ENCODE assay signal across 22 mouse cellular contexts in genomic region chr3:154690260-154690659, GRCm38 (mm10). TPM values are rescaled to one million over a fixed set of nuclear protein-coding genes. Genes with fewer than 3 reads are reported as not detected.
DNase-seq lines count a peak whose midpoint lies in the region; TF ChIP-seq lines count a peak whose summit lies in the region.
"Had no signal": no experiment of that assay in that cellular context is flagged by ENCODE, and none has a peak within 500 bp of the region (broad histone marks: within the 10 kb centered on the region; RNA-seq: fewer than 3 reads in every experiment).

No protein-coding gene starts in this region.

- H3K4me1 ChIP-seq in CH12.LX (ENCODE audit: control insufficient read depth in 1 of 2, insufficient read depth in 2 of 2): peaks cover 0 to 33% of the 10 kb centered on the region in 2 experiments; a peak in 2 of 4 replicates

- H3K9me3 ChIP-seq in CH12.LX (replicated peaks; ENCODE audit: low read length): no peaks in the 10 kb centered on the region

- no peaks in the 10 kb centered on the region for H3K79me2 ChIP-seq in CH12.LX (replicated peaks; ENCODE audit: control insufficient read depth, extremely low read depth, insufficient read depth, poor library complexity, severe bottlenecking)

- TF ChIP-seq POLR2A in CH12.LX (IDR thresholded peaks at IDR 0.05; ENCODE audit: low read depth, low read length): no peak

- in situ Hi-C loops in CH12.LX (cut with MboI; ENCODE audit: low pct_ligation_motif_present, low pct_unique_long_range_greater_than_20kb, low sequenced_read_pairs): no loop called here

- H3K27me3 ChIP-seq in CH12.LX (replicated peaks): no peaks in the 10 kb centered on the region

- TF ChIP-seq EP300 in CH12.LX (IDR thresholded peaks at IDR 0.05; ENCODE audit: low read length): peak; percentile 72

- H3K27ac ChIP-seq in layer of hippocampus, adult 2 months: 0 out of 2 replicates have a peak overlapping the region, but pooled peaks have one; percentile 16
- H3K27ac ChIP-seq in CH12.LX (ENCODE audit: insufficient read depth, low read depth): no peak overlapping the region

- no peak overlapping the region for H3K4me3 ChIP-seq in layer of hippocampus, adult 2 months
- H3K4me3 ChIP-seq in CH12.LX (replicated peaks in 1 of 3; ENCODE audit: low read depth in 2 of 3, low read length in 2 of 3, poor library complexity in 1 of 3): no peak overlapping the region

- no peak overlapping the region for H3K9ac ChIP-seq in CH12.LX (ENCODE audit: insufficient read depth, low read depth)

- dilution Hi-C loops in CH12.LX (cut with MboI; ENCODE audit: extremely low pct_ligation_motif_present, extremely low pct_unique_long_range_greater_than_20kb, low sequenced_read_pairs): no loop called here

- H3K4me2 ChIP-seq in CH12.LX (ENCODE audit: insufficient read depth, low read depth, poor library complexity, severe bottlenecking): no peak overlapping the region

- DNase-seq in heart, adult 11 months: peak; percentile 60
- no peak for DNase-seq in heart, postnatal 25 days (ENCODE audit: low spot score)
- DNase-seq in layer of hippocampus, adult 2 months (ENCODE audit: low spot score in 2 of 2): no peak
- no peak for DNase-seq in layer of hippocampus, postnatal 14 days (ENCODE audit: low spot score in 2 of 2)
- peak; percentile 58 for DNase-seq in CH12.LX (ENCODE audit: extremely low read depth)
- DNase-seq in adrenal gland, adult 18-20 months (ENCODE audit: low spot score in 2 of 2): no peak
- DNase-seq: adrenal gland, adult 2 months; adrenal gland, adult 8-10 months; adrenal gland, postnatal 10 days; adrenal gland, postnatal 14 days; adrenal gland, postnatal 25 days; adrenal gland, postnatal 36 days; B cell, adult 2 months; cerebellum, adult 11 months; cerebellum, adult 11-12 months; cerebellum, adult 18-20 months; cerebellum, adult 2 months; cerebellum, adult 8-10 months had no signal

- no peak for TF ChIP-seq RAD21 in CH12.LX (IDR thresholded peaks at IDR 0.05; ENCODE audit: low read depth, low read length)

- intact Hi-C loops in heart, postnatal 25 days (cut with DNase I): loop anchor here (5.0 kb wide), 1 partner anchor 62 kb away; no protein-coding TSS in a partner anchor

- no peaks in the 10 kb centered on the region for H3K36me3 ChIP-seq in CH12.LX (replicated peaks in 1 of 2; ENCODE audit: control insufficient read depth in 1 of 2, insufficient read depth in 1 of 2, low read length in 1 of 2)
- H3K36me3 ChIP-seq: G1E had no signal

- TF ChIP-seq CTCF in layer of hippocampus, adult 2 months (conservative IDR thresholded peaks at IDR 0.05): no peak
- TF ChIP-seq CTCF in CH12.LX (conservative IDR thresholded peaks at IDR 0.05 in 1 of 2, IDR thresholded peaks at IDR 0.05 in 1 of 2; ENCODE audit: low read depth in 2 of 2, low read length in 2 of 2): no peak

TF ChIP-seq in CH12.LX, 34 proteins besides CTCF, POLR2A, EP300 and RAD21:
- TF ChIP-seq BHLHE40 (IDR thresholded peaks at IDR 0.05; ENCODE audit: low read depth, low read length) (no peak), E2F4 (IDR thresholded peaks at IDR 0.05; ENCODE audit: insufficient replicate concordance, low read depth, low read length) (no peak), HCFC1 (IDR thresholded peaks at IDR 0.05; ENCODE audit: low read depth, low read length) (no peak), PAX5 (IDR thresholded peaks at IDR 0.05; ENCODE audit: low read length) (no peak), SMC3 (IDR thresholded peaks at IDR 0.05; ENCODE audit: low read depth, low read length) (no peak), UBTF (IDR thresholded peaks at IDR 0.05; ENCODE audit: low read depth, low read length) (no peak), ETS1 (conservative IDR thresholded peaks at IDR 0.05; ENCODE audit: low read depth, low read length) (no peak), MXI1 (IDR thresholded peaks at IDR 0.05; ENCODE audit: low read depth, low read length) (no peak), ELF1 (IDR thresholded peaks at IDR 0.05; ENCODE audit: low read depth, low read length) (no peak), TBP (conservative IDR thresholded peaks at IDR 0.05; ENCODE audit: low read depth, low read length) (no peak), POLR2AphosphoS2 (IDR thresholded peaks at IDR 0.05; ENCODE audit: low read depth, low read length) (no peak), MYC (IDR thresholded peaks at IDR 0.05; ENCODE audit: low read depth, low read length) (no peak)

RNA-seq across cellular contexts. Expression of gene Erich3, which starts 26.6 kb away (rescaled TPM):
- total RNA-seq in heart, postnatal 25 days (2021): under 1 TPM; 0.05 to 0.06 TPM
- 1 to 10 TPM; 7.7 TPM for total RNA-seq in layer of hippocampus, adult 2 months (2021)
- 1 to 10 TPM; 5.3 to 5.4 TPM for total RNA-seq in layer of hippocampus, postnatal 14 days (2021)
- total RNA-seq in CH12.LX (2012; rRNA removed): 0.38 and 0.42 TPM in 2 replicates
- 2.1 and 2.3 TPM in 2 replicates for total RNA-seq in CH12.LX (2014; rRNA removed)
- 1.9 and 2.0 TPM in 2 replicates for polyA plus RNA-seq in CH12.LX (2012; ENCODE audit: insufficient read length, low read depth)
- under 1 TPM; 0.63 to 0.70 TPM for total RNA-seq in adrenal gland, adult 18-20 months (2021)
- total RNA-seq: MEL had no signal
- polyA plus RNA-seq: activated CD4-positive, CD25-positive, alpha-beta regulatory T cell, adult 4 months; CD4-positive, CD25-positive, alpha-beta regulatory T cell, adult 4 months; G1E had no signal

Comparison
In these comparisons a context has a peak if more than half of its experiments do, and no peak if none do; other contexts are left out.
1. DNase-seq: peak in heart, adult 11 months (single experiment) and CH12.LX (single experiment); none in heart, postnatal 25 days (single experiment), layer of hippocampus, adult 2 months (0 of 2), layer of hippocampus, postnatal 14 days (0 of 2) and adrenal gland, adult 18-20 months (0 of 2).